ENCODE assay signal across 12 mouse cellular contexts in the genomic region with DNA sequence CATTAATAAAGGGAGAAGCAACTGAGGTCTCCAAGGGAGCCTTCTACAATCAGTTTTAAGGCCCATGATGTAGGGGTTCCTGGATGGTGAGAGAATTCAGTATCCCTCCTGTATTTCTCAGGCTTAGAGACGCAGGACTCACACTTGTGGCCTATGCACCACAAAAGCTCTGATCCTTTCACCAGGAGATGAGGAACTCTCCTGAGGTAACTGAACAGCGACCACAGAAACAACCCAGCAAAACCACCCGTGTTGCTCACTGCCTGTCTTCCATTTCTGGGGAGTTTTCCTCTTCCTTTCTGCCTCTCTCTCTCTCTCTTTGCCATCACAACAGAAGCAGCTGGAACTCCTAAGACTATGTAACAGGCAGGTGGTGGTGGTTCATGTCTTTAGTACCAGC.
"Had no signal": no experiment of that assay in that cellular context is flagged by ENCODE, and none has a peak within 500 bp of the region (broad histone marks: within the 10 kb centered on the region; RNA-seq: fewer than 3 reads in every experiment).

No protein-coding gene starts in this region.

- ATAC-seq: midbrain, embryonic 16.5 days had no signal

- DNase-seq: lung, adult 18-20 months; lung, postnatal 10 days; lung, postnatal 4 days; midbrain, embryonic 14.5 days; right cerebral cortex, adult 18-20 months; right cerebral cortex, postnatal 25 days; right cerebral cortex, postnatal 4 days; spleen, adult 18-20 months; thymus, adult 18-20 months; thymus, postnatal 14 days; thymus, postnatal 36 days had no signal
